Mouse (Mus musculus) kidney, adult 2 months (tissue): ENCODE data around the gene Ybx1.

Source experiments
- CTCF ChIP-seq: fragments of 200-500 bp; conservative IDR thresholded peaks from 2 replicates; pipeline ENCODE4 v1.5.1; 2011; ENCODE audit warnings: low read depth, mild to moderate bottlenecking, control low read depth, low read length, moderate library complexity, mixed read lengths; ENCODE audit not compliant: insufficient read depth, insufficient read length
- POLR2A ChIP-seq: fragments of 200-500 bp; IDR thresholded peaks from one replicate; pipeline ENCODE4 v1.6.1; 2011; ENCODE audit warnings: low read depth, low read length, control low read depth

DNA sequence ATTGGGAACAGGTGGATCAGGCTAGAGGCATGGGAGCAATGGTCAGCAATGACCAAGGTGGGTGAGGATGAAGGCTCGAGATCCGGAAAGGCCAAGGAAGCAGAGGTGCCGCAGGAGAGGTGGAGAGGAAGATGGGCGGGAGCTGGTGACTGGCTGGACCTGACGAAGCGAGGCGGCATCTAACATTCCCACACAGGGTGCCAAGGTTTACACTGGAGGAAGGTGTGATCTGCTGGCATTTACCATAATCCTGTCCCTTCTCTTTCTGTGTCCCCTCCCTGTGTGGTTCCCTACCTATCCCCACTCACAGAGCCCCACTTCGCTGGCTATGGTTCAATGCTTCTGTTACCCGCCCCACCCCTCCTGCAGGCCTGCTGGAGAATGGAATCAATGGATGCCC, 48.4 kb downstream of the Ybx1 start:
- TF ChIP-seq CTCF (no peak), POLR2A (no peak)
